Mouse (Mus musculus) heart, postnatal 0 days (tissue): ENCODE measurements around the gene Trex1.

Experiments
- CTCF ChIP-seq: IDR thresholded peaks from 2 replicates; pipeline ENCODE4 v1.5.1; 2016; ENCODE audit warnings: antibody characterized with exemption, control low read depth, low read depth
- EP300 ChIP-seq: IDR thresholded peaks from 2 replicates; pipeline ENCODE4 v1.6.1; 2016; ENCODE audit warnings: antibody characterized with exemption, low read depth

- TF ChIP-seq EP300 (no peak), CTCF (no peak)
Observed at GRCm38 (mm10) chr9:109056081-109056690, 3.3 kb downstream of the Trex1 start.
